Comparison of ENCODE assay signal across 28 mouse cellular contexts in genomic region chr8:6011182-6011581, GRCm38 (mm10).
DNase-seq lines count a peak whose midpoint lies in the region; ATAC-seq and TF ChIP-seq lines count a peak whose summit lies in the region.
"Had no signal": no experiment of that assay in that cellular context is flagged by ENCODE, and none has a peak within 500 bp of the region (broad histone marks: within the 10 kb centered on the region; RNA-seq: fewer than 3 reads in every experiment).

No protein-coding gene starts in this region.

- H3K27me3 ChIP-seq in liver, adult 2 months (ENCODE audit: control insufficient read depth, insufficient read depth, low read length): no peaks in the 10 kb centered on the region
- no peaks in the 10 kb centered on the region for H3K27me3 ChIP-seq in midbrain, embryonic 11.5 days (ENCODE audit: control insufficient read depth, insufficient read depth, low read length)
- H3K27me3 ChIP-seq in midbrain, embryonic 14.5 days (ENCODE audit: control insufficient read depth, insufficient read depth, low read length): no peaks in the 10 kb centered on the region
- H3K27me3 ChIP-seq in stomach, embryonic 14.5 days (ENCODE audit: control insufficient read depth, insufficient read depth, low read length): no peaks in the 10 kb centered on the region
- H3K27me3 ChIP-seq: embryonic facial prominence, embryonic 13.5 days; forebrain, embryonic 15.5 days; heart, embryonic 13.5 days; limb, embryonic 12.5 days; liver, embryonic 12.5 days had no signal

- no peak for TF ChIP-seq POLR2A in liver, adult 2 months (IDR thresholded peaks at IDR 0.05; ENCODE audit: extremely low read depth, insufficient read depth, low read length)

- no peaks in the 10 kb centered on the region for H3K4me1 ChIP-seq in liver, adult 2 months (ENCODE audit: control insufficient read depth, insufficient read depth, low read length)
- no peaks in the 10 kb centered on the region for H3K4me1 ChIP-seq in midbrain, embryonic 11.5 days (ENCODE audit: control insufficient read depth, insufficient read depth, low read length)
- no peaks in the 10 kb centered on the region for H3K4me1 ChIP-seq in midbrain, embryonic 14.5 days (ENCODE audit: control insufficient read depth, insufficient read depth, low read length)
- no peaks in the 10 kb centered on the region for H3K4me1 ChIP-seq in stomach, embryonic 14.5 days (ENCODE audit: control insufficient read depth, insufficient read depth, low read length)
- H3K4me1 ChIP-seq: embryonic facial prominence, embryonic 13.5 days; forebrain, embryonic 10.5 days; heart, embryonic 13.5 days; limb, embryonic 12.5 days; liver, embryonic 12.5 days had no signal

- H3K36me3 ChIP-seq in liver, adult 2 months (ENCODE audit: control insufficient read depth, insufficient read depth, low read length): no peaks in the 10 kb centered on the region
- H3K36me3 ChIP-seq in midbrain, embryonic 11.5 days (ENCODE audit: control insufficient read depth, insufficient read depth, low read length): no peaks in the 10 kb centered on the region
- no peaks in the 10 kb centered on the region for H3K36me3 ChIP-seq in midbrain, embryonic 14.5 days (ENCODE audit: control insufficient read depth, insufficient read depth, low read length)
- H3K36me3 ChIP-seq in stomach, embryonic 14.5 days (ENCODE audit: control insufficient read depth, insufficient read depth, low read length): no peaks in the 10 kb centered on the region
- H3K36me3 ChIP-seq: embryonic facial prominence, embryonic 13.5 days; forebrain, embryonic 10.5 days; forebrain, embryonic 15.5 days; heart, embryonic 13.5 days; limb, embryonic 12.5 days; liver, embryonic 12.5 days had no signal

- intact Hi-C loops in gastrocnemius, adult 2 months (cut with DNase I): no loop called here

- H3K9me3 ChIP-seq in midbrain, embryonic 11.5 days (ENCODE audit: control insufficient read depth, low read length): no peaks in the 10 kb centered on the region
- H3K9me3 ChIP-seq in midbrain, embryonic 14.5 days (ENCODE audit: control insufficient read depth, low read length): no peaks in the 10 kb centered on the region
- no peaks in the 10 kb centered on the region for H3K9me3 ChIP-seq in stomach, embryonic 14.5 days (ENCODE audit: control insufficient read depth, low read depth, low read length)
- H3K9me3 ChIP-seq: embryonic facial prominence, embryonic 13.5 days; forebrain, embryonic 10.5 days; forebrain, embryonic 15.5 days; heart, embryonic 13.5 days; limb, embryonic 12.5 days; liver, embryonic 12.5 days had no signal

- ATAC-seq in midbrain, embryonic 11.5 days (ENCODE audit: low FRiP score): no peak
- no peak for ATAC-seq in midbrain, embryonic 14.5 days (ENCODE audit: low FRiP score, low TSS enrichment)
- ATAC-seq in stomach, embryonic 14.5 days (ENCODE audit: insufficient number of reproducible peaks, insufficient read depth, low FRiP score, low read depth): peak; percentile 78; the same call in 1 of the 2 replicates
- ATAC-seq: CD4-positive, CD25-positive, alpha-beta regulatory T cell, adult 4 months; forebrain, embryonic 15.5 days; hindbrain, embryonic 16.5 days; liver, embryonic 12.5 days; liver, postnatal 0 days; midbrain, embryonic 16.5 days had no signal

- H3K79me2 ChIP-seq in liver, adult 2 months (ENCODE audit: control insufficient read depth, insufficient read depth, low read length): no peaks in the 10 kb centered on the region

- no peak overlapping the region for H3K4me3 ChIP-seq in liver, adult 2 months (ENCODE audit: insufficient read depth, low read depth, low read length)
- no peak overlapping the region for H3K4me3 ChIP-seq in midbrain, embryonic 11.5 days (ENCODE audit: low read depth, low read length)
- H3K4me3 ChIP-seq in midbrain, embryonic 14.5 days (replicated peaks; ENCODE audit: low read depth, low read length): no peak overlapping the region
- no peak overlapping the region for H3K4me3 ChIP-seq in stomach, embryonic 14.5 days (ENCODE audit: low read depth, low read length)
- no peak overlapping the region for H3K4me3 ChIP-seq in gastrocnemius, adult 2 months
- H3K4me3 ChIP-seq: embryonic facial prominence, embryonic 13.5 days; forebrain, embryonic 10.5 days; forebrain, embryonic 15.5 days; heart, adult 2 months; heart, embryonic 13.5 days; limb, embryonic 12.5 days; liver, embryonic 12.5 days had no signal

- no peak for TF ChIP-seq CTCF in liver, adult 2 months (IDR thresholded peaks at IDR 0.05; ENCODE audit: low read depth, low read length)
- TF ChIP-seq CTCF in gastrocnemius, adult 2 months (IDR thresholded peaks at IDR 0.05): no peak

- H3K9ac ChIP-seq in liver, adult 2 months (ENCODE audit: low read depth, low read length): no peak overlapping the region
- no peak overlapping the region for H3K9ac ChIP-seq in midbrain, embryonic 11.5 days (ENCODE audit: low read length)
- H3K9ac ChIP-seq in midbrain, embryonic 14.5 days (replicated peaks; ENCODE audit: low read length): no peak overlapping the region
- H3K9ac ChIP-seq in stomach, embryonic 14.5 days (replicated peaks; ENCODE audit: low read depth, low read length): no peak overlapping the region
- H3K9ac ChIP-seq: embryonic facial prominence, embryonic 13.5 days; forebrain, embryonic 15.5 days; heart, embryonic 13.5 days; limb, embryonic 12.5 days; liver, embryonic 12.5 days; liver, postnatal 0 days had no signal

- no peak overlapping the region for H3K4me2 ChIP-seq in midbrain, embryonic 11.5 days
- no peak overlapping the region for H3K4me2 ChIP-seq in midbrain, embryonic 14.5 days (ENCODE audit: low read length)
- H3K4me2 ChIP-seq in stomach, embryonic 14.5 days (replicated peaks; ENCODE audit: low read depth, low read length): no peak overlapping the region
- H3K4me2 ChIP-seq: embryonic facial prominence, embryonic 13.5 days; forebrain, embryonic 15.5 days; heart, embryonic 13.5 days; limb, embryonic 12.5 days; liver, embryonic 12.5 days had no signal

- no peak overlapping the region for H3K27ac ChIP-seq in liver, adult 2 months (replicated peaks; ENCODE audit: insufficient read depth, low read depth, low read length)
- H3K27ac ChIP-seq in midbrain, embryonic 11.5 days (ENCODE audit: low read depth, low read length): no peak overlapping the region
- no peak overlapping the region for H3K27ac ChIP-seq in midbrain, embryonic 14.5 days (replicated peaks; ENCODE audit: low read depth, low read length)
- H3K27ac ChIP-seq in stomach, embryonic 14.5 days (ENCODE audit: low read length): no peak overlapping the region
- no peak overlapping the region for H3K27ac ChIP-seq in gastrocnemius, adult 2 months
- H3K27ac ChIP-seq: embryonic facial prominence, embryonic 13.5 days; forebrain, embryonic 10.5 days; forebrain, embryonic 15.5 days; heart, adult 2 months; heart, embryonic 13.5 days; kidney, postnatal 0 days; limb, embryonic 12.5 days; liver, embryonic 12.5 days had no signal

- DNase-seq in liver, adult 2 months (ENCODE audit: extremely low read depth, low read depth, low spot score): peak; percentile 84
- no peak for DNase-seq in liver
- peak; percentile 44 for DNase-seq in midbrain, embryonic 11.5 days (ENCODE audit: low spot score, missing footprints)
- no peak for DNase-seq in midbrain, embryonic 14.5 days
- no peak for DNase-seq in cerebellum, postnatal 14 days
- DNase-seq in gastrocnemius, adult 2 months: no peak
- DNase-seq: adrenal gland, postnatal 14 days; cerebellum, adult 11 months; cerebellum, adult 9-11 months; gastrocnemius, postnatal 36 days; heart, adult 2 months; heart, postnatal 10 days; kidney, adult 11 months; layer of hippocampus, adult 9-11 months; liver, postnatal 0 days; right cerebral cortex, postnatal 25 days; spleen, adult 18-20 months had no signal

Comparison
In these comparisons a context has a peak if more than half of its experiments do, and no peak if none do; other contexts are left out.
1. DNase-seq: peak in liver, adult 2 months (single experiment) and midbrain, embryonic 11.5 days (single experiment); none in liver (single experiment), midbrain, embryonic 14.5 days (single experiment), cerebellum, postnatal 14 days (0 of 2) and gastrocnemius, adult 2 months (single experiment).